Mouse (Mus musculus) liver, embryonic 14.5 days (tissue): ENCODE data around the gene Appbp2.

Experiments
- CTCF ChIP-seq: IDR thresholded peaks from 2 replicates; pipeline ENCODE4 v1.5.1; 2016; ENCODE audit warnings: antibody characterized with exemption, low read depth, control low read depth
- EP300 ChIP-seq: IDR thresholded peaks from 2 replicates; pipeline ENCODE4 v1.6.1; 2016; ENCODE audit warnings: antibody characterized with exemption, low read depth

- TF ChIP-seq CTCF (no peak), EP300 (no peak)
These were observed 29.7 kb upstream of the Appbp2 start for GRCm38 (mm10) chr11:85264635-85265034.
